Mouse (Mus musculus) kidney, embryonic 16.5 days (tissue): ENCODE data around the gene Git2. TPM values are rescaled to one million over a fixed set of nuclear protein-coding genes. Genes with fewer than 3 reads are reported as not detected.

Source experiments
- ATAC-seq: fragments of 200-750 bp; cut with Nextera tagmentation; 2 replicates; pipeline ENCODE4 v1.8.0; 2017; ENCODE audit warnings: moderate TSS enrichment; ENCODE audit not compliant: low FRiP score, low TSS enrichment
- H3K27ac ChIP-seq: fragments of 300-500 bp; sonication (generic); 2 replicates; pipeline ENCODE4 v1.5.1; 2014; ENCODE audit warnings: low read length
- H3K27me3 ChIP-seq: fragments of 300-500 bp; sonication (generic); 2 replicates; pipeline ENCODE4 v1.6.1; 2014; ENCODE audit warnings: low read length, control low read depth, mixed read lengths; ENCODE audit not compliant: insufficient read depth
- H3K36me3 ChIP-seq: fragments of 300-500 bp; sonication (generic); 2 replicates; pipeline ENCODE4 v1.6.1; 2014; ENCODE audit warnings: low read length, control low read depth, mixed read lengths; ENCODE audit not compliant: insufficient read depth
- H3K4me1 ChIP-seq: fragments of 300-500 bp; sonication (generic); 2 replicates; pipeline ENCODE4 v1.6.1; 2014; ENCODE audit warnings: low read length, control low read depth, mixed read lengths; ENCODE audit not compliant: insufficient read depth
- H3K4me2 ChIP-seq: fragments of 300-500 bp; sonication (generic); replicated peaks from 2 replicates; pipeline ENCODE4 v1.6.1; 2014; ENCODE audit warnings: low read depth, low read length
- H3K4me3 ChIP-seq: fragments of 300-500 bp; sonication (generic); 2 replicates; pipeline ENCODE4 v1.5.1; 2014; ENCODE audit warnings: mild to moderate bottlenecking, low read length
- H3K9ac ChIP-seq: fragments of 300-500 bp; sonication (generic); replicated peaks from 2 replicates; pipeline ENCODE4 v1.6.1; 2014; ENCODE audit warnings: low read length
- H3K9me3 ChIP-seq: fragments of 300-500 bp; sonication (generic); 2 replicates; pipeline ENCODE4 v1.6.1; 2016; ENCODE audit warnings: low read length, control low read depth
- WGBS: fragments of 180-500 bp; shearing (Covaris S2); extraction: QIAGEN DNeasy Blood & Tissue Kit; methylation state at CpG from one replicate; pipeline ENCODE4 v1.1.7; 2014; 5-methylcytosine and 5-hydroxymethylcytosine counted together
- polyA plus RNA-seq: library from polyadenylated mRNA; unstranded; fragments of >200 nt; fragmentation: Nextera tagmentation; extraction: Ambion mirVana; gene quantifications from 2 replicates; pipeline ENCODE4 v1.2.1, GENCODE M21; 2015

Git2 gene
- polyA plus RNA-seq: 45.7 and 50.1 TPM in 2 replicates

DNA sequence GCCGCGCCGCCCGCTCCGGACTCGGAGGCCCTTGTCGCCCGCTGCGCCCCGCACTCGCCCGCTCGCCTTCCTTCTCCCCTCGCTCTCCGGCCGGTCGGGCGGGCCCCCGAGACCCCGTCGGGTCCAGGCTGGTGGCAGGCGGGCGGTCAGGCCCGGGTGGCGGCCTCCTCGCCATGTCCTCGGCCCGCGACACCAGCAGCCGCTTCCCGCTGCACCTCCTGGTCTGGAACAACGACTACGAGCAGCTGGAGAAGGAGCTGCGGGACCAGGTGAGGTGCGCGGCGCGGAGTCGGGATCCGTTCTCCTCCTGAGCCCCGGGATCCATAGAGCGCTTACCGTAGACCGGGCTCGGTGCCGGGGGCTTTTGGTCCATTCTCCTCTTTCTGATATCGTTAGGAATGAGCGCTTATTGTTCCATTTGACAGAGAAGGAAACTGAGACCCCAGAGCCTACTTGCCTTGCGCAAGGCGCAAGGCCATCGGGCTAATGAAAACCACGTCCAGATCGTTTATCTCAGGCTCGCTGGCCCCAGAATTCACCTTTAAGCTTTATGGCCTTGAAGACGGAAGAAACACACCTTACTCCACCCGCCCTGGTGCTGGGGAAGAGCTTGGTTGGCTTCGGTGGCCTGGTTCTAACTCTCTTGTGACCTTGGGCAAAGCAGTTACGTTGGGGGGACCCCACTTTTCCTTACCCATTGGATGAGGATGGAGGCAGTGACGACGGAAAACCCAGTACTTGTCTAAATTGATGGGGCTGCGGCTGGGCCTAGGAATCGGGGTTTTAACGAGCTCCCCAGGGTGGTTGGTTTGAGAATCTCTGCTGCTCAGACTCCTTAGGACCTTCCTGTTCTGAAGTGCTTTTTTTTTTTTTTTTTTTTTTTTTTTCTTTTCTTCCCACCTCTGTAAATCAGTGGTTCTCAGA lies at the start of gene Git2:
Git2 (minus strand) TSS at position 462 of the 924 bp plus-strand sequence.
- peak within 1 kb of the TSS; percentile 85 for H3K4me3 ChIP-seq
- no peaks in the 10 kb centered on the region for H3K36me3 ChIP-seq
- H3K27me3 ChIP-seq: no peaks in the 10 kb centered on the region
- peak within 1 kb of the TSS; percentile 90 for H3K27ac ChIP-seq
- peak within 1 kb of the TSS; percentile 98 for H3K4me2 ChIP-seq
- ATAC-seq: no peak
- H3K4me1 ChIP-seq: peaks cover 31% of the 10 kb centered on the region
- WGBS: under 1% methylated on average over 46 of the region's 63 CpGs
- no peaks in the 10 kb centered on the region for H3K9me3 ChIP-seq
- H3K9ac ChIP-seq: peak within 1 kb of the TSS; percentile 96

GRCm38 (mm10) chr5:114824197-114824596 lies 48.9 kb upstream of the Git2 start:
- peaks cover 10% of the 10 kb centered on the region for H3K9me3 ChIP-seq
- no peak for ATAC-seq
- 19% methylated on average over 9 of the region's 9 CpGs for WGBS
- H3K4me3 ChIP-seq: peak overlapping the region; percentile 4; the same call in 1 of the 2 replicates
- peak overlapping the region; percentile 28 for H3K4me2 ChIP-seq
- 0 out of 2 replicates have a peak, but pooled peaks cover 5% of the 10 kb centered on the region for H3K4me1 ChIP-seq
- no peak overlapping the region for H3K9ac ChIP-seq
- H3K27ac ChIP-seq: no peak overlapping the region
- no peaks in the 10 kb centered on the region for H3K27me3 ChIP-seq
- peaks cover 12% of the 10 kb centered on the region for H3K36me3 ChIP-seq

- ATAC-seq: peak; percentile 88
- Histone ChIP-seq H3K4me3 (peak within 1 kb of the TSS; percentile 78), H3K27ac (peak within 1 kb of the TSS; percentile 84), H3K27me3 (no peaks in the 10 kb centered on the region), H3K36me3 (peaks cover 12% of the 10 kb centered on the region), H3K9ac (peak within 1 kb of the TSS; percentile 85), H3K4me1 (0 out of 2 replicates have a peak, but pooled peaks cover 5% of the 10 kb centered on the region), H3K4me2 (peak within 1 kb of the TSS; percentile 70), H3K9me3 (peaks cover 10% of the 10 kb centered on the region)
- 9% methylated on average over 51 of the region's 53 CpGs for WGBS
These were observed 47.7 kb upstream of the Git2 start, which contains the start of gene 1500011B03Rik for GRCm38 (mm10) chr5:114822796-114823688. 1500011B03Rik (minus strand) TSS chr5:114823468.

DNA sequence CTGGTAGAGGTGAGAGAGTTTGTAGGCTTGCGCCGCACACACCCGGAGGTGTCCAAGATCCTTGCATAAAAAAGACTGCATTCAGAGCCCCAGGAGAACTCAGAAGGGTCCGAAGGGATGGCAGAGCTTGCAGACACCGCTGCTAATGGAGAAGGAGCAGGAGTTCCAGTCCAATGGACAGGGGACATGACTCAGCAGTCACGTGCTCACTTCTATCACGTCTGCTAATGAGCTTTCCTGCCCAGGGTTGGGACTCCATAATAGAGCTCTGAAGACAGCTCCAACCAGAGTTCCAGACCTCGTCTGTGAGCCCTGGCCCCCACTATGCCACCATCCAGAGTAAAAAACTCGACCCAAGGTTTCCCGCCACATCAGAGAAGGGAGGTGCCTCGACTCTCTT lies 42.8 kb upstream of the Git2 start:
- 58% methylated on average over 11 of the region's 11 CpGs for WGBS
- peaks cover 10% of the 10 kb centered on the region for H3K9me3 ChIP-seq
- peak; percentile 43; the same call in 1 of the 2 replicates for ATAC-seq
- no peaks in the 10 kb centered on the region for H3K27me3 ChIP-seq
- no peak overlapping the region for H3K4me2 ChIP-seq
- peaks cover 12% of the 10 kb centered on the region for H3K36me3 ChIP-seq
- no peak overlapping the region for H3K27ac ChIP-seq
- no peaks in the 10 kb centered on the region for H3K4me1 ChIP-seq
- H3K4me3 ChIP-seq: no peak overlapping the region
- no peak overlapping the region for H3K9ac ChIP-seq

DNA sequence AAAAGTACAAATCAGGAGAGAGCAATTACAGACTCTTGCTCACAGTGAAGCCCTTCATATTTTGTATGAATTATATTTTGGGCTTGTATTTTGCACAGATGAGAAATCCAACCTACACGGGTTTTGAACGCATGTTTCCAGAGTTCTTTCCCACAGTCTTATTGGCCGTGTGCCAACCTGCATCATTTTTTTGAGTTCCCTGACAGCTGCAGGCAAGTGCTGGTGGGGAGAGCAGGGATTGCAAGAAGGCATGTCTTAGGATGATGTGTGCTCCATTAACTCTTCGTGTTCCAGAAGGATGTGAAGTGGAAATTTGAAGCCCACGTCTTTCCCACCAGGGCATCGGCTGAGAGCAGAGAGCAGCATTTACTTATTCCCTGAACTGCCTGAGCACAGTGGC lies 41.3 kb upstream of the Git2 start:
- ATAC-seq: no peak
- H3K9ac ChIP-seq: no peak overlapping the region
- H3K4me1 ChIP-seq: peaks cover 7% of the 10 kb centered on the region; the same call in 1 of the 2 replicates
- H3K27me3 ChIP-seq: no peaks in the 10 kb centered on the region
- H3K4me3 ChIP-seq: no peak overlapping the region
- no peak overlapping the region for H3K4me2 ChIP-seq
- peaks cover 3% of the 10 kb centered on the region for H3K36me3 ChIP-seq
- H3K9me3 ChIP-seq: peaks cover 3% of the 10 kb centered on the region
- WGBS: 66% methylated on average over 6 of the region's 6 CpGs
- no peak overlapping the region for H3K27ac ChIP-seq

GRCm38 (mm10) chr5:114813525-114814181 lies 38.3 kb upstream of the Git2 start:
- Histone ChIP-seq H3K27me3 (no peaks in the 10 kb centered on the region), H3K4me1 (peaks cover 7% of the 10 kb centered on the region; the same call in 1 of the 2 replicates), H3K4me2 (peak overlapping the region; percentile 63), H3K9ac (peak overlapping the region; percentile 85), H3K36me3 (peaks cover 6% of the 10 kb centered on the region; the same call in 1 of the 2 replicates), H3K9me3 (no peaks in the 10 kb centered on the region), H3K4me3 (peak overlapping the region; percentile 97), H3K27ac (peak overlapping the region; percentile 82)
- WGBS: under 1% methylated on average over 50 of the region's 50 CpGs
- ATAC-seq: peak; percentile 95

DNA sequence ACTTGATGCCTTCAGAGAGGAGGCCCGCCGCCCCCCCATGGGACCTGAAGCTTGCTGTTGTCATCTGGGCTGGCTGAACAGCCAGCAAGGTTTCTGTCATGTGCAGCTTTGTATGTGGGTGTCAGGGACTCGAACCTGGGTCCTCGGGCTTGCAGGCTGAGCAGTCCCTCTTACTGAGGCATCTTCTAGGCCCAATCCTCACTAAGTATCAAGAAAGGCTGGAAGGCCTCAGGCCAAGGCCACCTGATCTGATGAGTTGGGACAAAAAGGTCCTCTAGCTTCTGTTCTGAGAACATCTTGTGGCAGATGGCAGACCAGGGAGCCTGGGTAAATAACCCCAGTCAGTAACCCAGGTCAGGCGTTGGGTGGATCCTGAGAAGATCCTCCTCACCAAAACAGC lies 34.5 kb upstream of the Git2 start:
- Histone ChIP-seq H3K27ac (no peak overlapping the region), H3K36me3 (peaks cover 18% of the 10 kb centered on the region), H3K4me3 (no peak overlapping the region), H3K9me3 (no peaks in the 10 kb centered on the region), H3K9ac (no peak overlapping the region), H3K4me1 (peaks cover 18% of the 10 kb centered on the region), H3K4me2 (no peak overlapping the region), H3K27me3 (no peaks in the 10 kb centered on the region)
- 91% methylated on average over 5 of the region's 5 CpGs for WGBS
- ATAC-seq: no peak

- no peak for ATAC-seq
- no peak overlapping the region for H3K4me3 ChIP-seq
- no peak overlapping the region for H3K4me2 ChIP-seq
- no peaks in the 10 kb centered on the region for H3K27me3 ChIP-seq
- peaks cover 20% of the 10 kb centered on the region for H3K36me3 ChIP-seq
- no peak overlapping the region for H3K9ac ChIP-seq
- no peak overlapping the region for H3K27ac ChIP-seq
- H3K9me3 ChIP-seq: no peaks in the 10 kb centered on the region
- H3K4me1 ChIP-seq: peaks cover 18% of the 10 kb centered on the region
- WGBS: 77% methylated on average over 10 of the region's 10 CpGs
These were observed 34.0 kb upstream of the Git2 start for GRCm38 (mm10) chr5:114809181-114809756.

DNA sequence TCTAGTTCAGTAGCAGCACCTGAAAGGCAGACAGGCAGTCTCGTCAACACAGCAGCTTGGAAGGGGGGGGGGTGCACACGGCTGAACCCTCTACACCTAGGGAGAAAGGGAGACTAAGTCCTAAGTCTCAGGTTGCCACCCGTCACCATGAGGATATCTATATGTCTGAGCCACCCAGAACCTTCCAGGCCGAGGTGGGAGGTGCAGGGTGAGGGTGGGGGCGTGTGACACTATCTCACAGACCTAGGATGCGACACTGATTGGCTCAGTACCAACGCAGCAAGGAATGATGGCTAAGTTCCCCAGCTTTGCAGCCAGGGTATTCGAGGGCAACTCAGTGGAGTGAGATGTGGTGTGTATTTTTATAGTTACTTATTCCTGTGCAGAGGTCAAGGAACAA lies 33.1 kb upstream of the Git2 start:
- no peaks in the 10 kb centered on the region for H3K27me3 ChIP-seq
- ATAC-seq: no peak
- no peak overlapping the region for H3K4me2 ChIP-seq
- peaks cover 29% of the 10 kb centered on the region for H3K36me3 ChIP-seq
- H3K4me3 ChIP-seq: no peak overlapping the region
- WGBS: 71% methylated on average over 8 of the region's 8 CpGs
- H3K9ac ChIP-seq: no peak overlapping the region
- no peak overlapping the region for H3K27ac ChIP-seq
- H3K4me1 ChIP-seq: peaks cover 18% of the 10 kb centered on the region
- no peaks in the 10 kb centered on the region for H3K9me3 ChIP-seq
